Mouse (Mus musculus) adrenal gland, adult (tissue): ENCODE measurements around the gene Ak7.
A peak's percentile ranks its signal among the peaks of the same experiment; 100 is the strongest.

ENCODE experiments used
- DNase-seq, 2 experiments: peaks; one replicate each; pipeline ENCODE4 v3.0.0; 2022 to 2023; ENCODE audit warnings: low spot score in 1 of 2; ENCODE audit not compliant: inconsistent age in 2 of 2

The Ak7 gene

DNA sequence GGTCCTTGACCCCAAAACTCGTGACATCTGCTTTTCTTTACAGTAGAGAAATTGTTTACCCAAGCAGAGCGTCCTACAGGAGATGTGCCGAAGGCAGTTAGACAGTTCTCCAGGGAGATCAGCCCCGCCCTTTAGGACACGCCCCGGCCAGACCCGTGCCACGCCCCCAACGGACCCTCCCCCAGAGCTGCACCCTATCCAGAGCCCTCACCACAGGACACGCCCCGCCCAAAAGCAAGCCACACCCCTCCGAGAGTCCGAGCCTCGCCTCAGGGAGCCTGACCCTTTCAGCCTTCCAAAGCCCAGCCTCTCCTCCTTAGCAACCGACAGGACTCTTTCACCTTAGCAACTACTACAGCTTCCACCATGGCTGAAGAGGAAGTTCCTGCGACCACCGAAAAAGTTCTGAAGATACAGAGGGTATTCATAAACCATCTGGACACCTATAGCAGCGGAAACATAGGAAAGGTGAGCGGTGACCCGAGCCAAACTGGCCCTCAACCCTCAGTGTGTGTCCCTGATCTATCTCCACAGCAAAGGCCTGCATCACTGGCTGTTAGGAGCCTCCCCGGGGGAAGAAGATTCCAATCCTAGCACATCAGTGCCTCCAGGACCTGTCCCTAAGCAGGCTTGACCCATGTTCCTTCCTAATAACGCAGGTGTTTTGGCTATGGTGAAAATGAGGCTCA, at the start of gene Ak7:
Ak7 (plus strand) TSS at position 178 of the 689 bp plus-strand sequence.
- DNase-seq, result peak; percentile 84 to 91

DNA sequence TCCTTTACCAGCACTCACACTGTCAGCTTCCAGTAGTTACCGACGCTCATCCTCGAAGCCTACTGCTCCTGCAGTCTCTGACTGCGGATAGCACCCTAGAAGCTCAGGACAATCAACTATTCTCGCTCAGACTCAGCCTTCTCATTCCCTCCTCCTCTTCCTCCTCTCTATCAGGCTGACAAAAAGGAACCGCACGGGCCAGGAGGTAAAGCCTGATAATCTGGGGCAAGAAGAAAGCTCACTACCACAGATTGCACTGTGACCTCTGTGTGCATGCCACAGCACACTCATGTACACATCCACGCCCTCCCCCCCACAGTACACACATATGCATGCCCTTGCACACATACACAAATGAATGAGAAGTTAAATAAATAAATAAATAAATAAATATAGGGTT, 29.5 kb upstream of the Ak7 start:
- no peak for DNase-seq

DNA sequence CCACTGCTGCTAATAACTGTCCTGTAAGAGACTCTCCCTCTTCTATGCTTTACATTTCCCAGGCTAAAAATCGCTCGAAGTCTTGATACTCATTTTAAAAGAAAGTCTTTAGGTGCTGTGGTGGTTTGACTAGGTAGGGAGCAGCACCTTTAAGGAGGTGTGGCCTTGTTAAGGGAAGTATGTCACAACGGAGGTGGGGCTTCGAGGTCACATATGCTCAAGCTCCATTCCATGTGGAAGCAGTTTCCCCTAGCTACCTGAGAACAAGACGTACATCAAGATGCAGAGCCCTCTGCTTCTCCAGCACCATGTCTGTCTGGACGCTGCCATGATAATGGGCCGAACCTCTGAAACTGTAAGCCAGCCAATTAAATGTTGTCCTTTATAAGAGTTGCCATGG, 27.6 kb upstream of the Ak7 start:
- no peak for DNase-seq

DNA sequence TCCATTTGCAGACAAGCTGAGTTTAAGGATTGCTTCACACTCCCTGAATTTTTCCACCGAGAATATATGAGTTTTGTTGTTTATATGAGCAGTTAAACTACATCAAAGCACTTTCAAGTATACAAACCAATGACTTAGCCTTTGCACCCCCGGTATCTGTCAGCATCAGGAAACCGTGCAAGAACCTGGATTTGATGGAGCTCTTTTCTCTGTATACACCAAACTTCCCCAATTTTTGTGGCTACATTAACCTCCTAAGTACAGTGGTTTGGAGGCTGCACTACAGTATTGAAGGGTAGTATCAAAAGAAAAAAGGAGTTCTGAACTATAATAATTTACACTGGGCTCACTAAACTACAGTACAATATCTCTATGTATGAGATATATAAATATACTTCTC, 27.0 kb upstream of the Ak7 start:
- DNase-seq, result no peak

DNA sequence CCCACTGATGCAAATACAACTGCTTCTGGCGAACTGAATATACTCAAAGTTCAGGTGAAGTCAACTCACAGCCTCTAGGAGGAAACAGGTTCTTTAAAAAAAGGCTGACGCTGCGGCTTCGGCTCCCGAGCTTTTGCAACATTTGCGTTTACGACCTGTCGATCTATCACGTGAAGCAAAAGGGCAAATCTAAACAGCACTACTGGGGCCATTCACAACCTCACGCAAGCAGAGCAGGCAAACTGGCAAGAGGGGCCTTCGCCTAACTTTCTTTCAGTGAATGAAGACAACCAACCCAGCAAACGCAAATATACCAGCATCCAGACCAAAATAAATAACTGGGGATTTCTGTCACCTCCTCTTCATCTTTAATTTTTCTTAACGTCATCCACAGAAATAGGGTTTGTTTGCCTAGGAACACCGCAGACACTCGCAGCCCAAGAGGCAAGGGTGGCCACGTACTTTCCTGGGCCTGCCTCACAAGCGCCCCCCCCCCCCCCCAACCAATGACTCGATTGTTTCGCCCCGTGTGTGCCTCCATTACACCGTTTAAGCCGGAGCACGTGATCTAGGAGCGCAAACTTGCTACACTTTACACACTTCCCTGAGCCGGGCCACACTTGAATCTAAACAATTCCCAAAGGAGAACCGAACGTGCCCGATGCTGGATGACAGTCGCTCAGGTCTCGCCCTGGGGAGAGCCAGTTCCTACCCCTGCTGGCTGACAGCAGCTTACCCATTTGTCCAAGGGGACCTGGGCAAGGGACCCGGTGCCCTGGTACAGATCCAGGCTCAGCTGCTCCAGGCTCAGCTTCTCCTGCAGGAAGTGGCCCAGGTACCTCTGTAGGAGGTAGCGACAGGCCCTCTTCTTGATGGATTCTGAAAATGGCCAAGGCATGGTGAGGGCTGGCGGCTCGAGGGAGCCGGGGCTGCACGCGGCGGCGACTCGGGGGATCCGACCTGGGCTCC, 21.6 kb upstream of the Ak7 start, which contains the start of gene Gskip:
Gskip (plus strand) TSS at position 897 of the 969 bp plus-strand sequence.
- peak; percentile 54 to 83 for DNase-seq

DNA sequence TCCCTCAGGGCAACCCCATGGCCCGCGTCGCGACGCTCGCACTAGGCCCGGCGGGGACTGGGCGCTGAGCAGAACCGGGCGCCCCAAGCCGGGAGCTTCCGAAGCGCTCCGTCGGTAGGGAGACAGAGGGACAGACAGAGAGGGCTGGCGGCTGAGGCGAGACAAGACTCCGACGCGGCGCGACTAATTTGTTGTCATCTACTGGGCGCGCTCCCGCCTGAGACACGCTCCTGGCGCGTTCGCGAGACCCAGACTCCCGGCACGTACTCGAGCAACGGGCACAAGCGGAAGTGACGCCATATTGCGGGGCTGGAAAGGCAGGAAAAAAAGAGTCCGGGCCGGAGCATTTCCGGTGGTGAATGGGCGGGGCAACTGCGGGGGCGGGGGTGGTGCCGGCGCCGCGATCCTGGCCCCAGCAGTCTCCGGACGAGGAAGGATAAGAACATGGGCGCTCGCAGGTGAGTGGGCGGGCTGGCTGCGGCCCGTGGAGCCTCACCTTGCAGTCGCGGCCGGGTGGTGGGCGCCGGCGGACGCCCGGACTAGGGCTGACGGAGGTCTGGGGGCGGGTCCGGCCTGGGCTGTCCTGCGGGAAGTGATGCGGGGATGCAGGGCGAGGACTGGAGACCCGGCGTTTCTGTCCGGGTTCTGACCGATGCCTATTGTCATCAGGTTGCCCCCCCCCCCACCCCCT, 20.6 kb upstream of the Ak7 start, which contains the start of gene Atg2b:
Atg2b (minus strand) TSS at position 211 of the 691 bp plus-strand sequence.
- peak; percentile 96 to 98 for DNase-seq

DNA sequence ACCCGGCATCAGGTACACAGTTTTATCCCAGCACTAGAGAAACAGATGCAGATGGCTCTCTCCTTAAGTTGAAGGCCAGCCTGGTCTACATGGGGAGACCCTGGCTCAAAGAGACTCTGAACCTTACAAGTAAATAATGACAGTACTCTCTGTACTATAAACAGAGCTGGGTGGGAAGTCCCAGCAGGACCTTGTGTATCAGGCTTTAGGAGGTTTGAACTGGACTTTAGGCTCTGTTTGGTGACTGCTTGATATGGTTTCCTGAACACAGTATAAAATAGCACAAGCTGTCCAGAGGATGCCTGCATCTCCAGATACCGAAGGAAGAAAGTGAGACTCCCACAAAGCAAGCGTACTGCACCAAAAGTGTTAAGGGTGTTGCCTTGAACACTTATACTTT, 19.0 kb upstream of the Ak7 start:
- DNase-seq, result no peak

DNA sequence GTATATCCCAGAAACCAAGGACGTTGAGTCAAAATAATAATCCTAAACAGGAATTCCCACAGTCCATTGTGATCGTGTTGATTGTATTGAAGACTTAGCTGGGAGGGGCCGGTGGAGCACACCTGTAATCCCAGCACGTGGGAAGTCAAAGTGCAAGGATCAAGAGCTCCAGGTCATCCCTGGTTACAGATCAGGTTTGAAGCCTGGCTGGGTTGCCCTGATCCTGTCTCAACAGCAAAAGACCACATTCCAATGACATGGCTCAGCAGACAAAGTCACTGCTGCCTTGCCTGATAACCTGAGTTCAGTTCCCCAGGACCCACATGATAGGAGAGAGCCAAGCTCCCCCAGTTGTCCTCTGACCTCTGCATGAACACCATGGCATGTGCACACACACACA, 18.4 kb upstream of the Ak7 start:
- no peak for DNase-seq

DNA sequence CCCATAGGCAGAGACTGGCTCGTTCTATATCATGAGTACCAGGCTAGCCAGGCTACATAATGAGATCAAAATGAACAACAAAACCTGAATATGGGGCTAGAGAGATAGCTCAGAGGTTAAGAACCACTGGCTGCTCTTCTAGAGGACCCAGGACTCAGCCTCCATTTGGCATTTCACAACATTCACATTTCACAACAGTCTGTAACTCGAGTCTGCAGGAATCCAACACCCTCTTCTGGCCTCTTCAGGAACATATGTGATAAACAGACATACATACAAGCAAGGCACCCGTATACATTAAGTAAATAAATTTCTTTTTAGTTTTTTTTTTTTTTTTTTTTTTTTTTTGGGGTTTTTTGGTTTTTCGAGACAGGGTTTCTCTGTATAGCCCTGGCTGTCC, 17.2 kb upstream of the Ak7 start:
- DNase-seq, result no peak

DNA sequence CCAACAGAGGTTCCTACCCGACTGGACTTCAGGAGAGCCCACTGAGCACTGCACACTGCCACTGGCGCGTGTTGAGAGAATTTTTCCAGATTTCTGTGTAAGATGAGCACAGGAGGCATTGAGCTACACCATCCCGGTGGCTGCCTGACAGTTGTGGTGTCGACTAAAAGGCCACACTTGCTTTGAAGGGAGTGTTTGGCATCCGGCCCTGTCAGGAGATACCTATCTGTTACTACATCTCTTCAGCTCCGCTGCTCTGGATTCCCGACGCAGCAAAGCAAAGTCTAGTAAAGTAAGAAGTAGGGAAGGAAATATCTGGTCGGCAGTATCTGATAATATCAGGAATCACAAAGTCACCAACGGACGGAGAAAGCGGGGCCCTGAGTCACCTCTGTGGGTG, 16.3 kb upstream of the Ak7 start:
- no peak for DNase-seq

DNA sequence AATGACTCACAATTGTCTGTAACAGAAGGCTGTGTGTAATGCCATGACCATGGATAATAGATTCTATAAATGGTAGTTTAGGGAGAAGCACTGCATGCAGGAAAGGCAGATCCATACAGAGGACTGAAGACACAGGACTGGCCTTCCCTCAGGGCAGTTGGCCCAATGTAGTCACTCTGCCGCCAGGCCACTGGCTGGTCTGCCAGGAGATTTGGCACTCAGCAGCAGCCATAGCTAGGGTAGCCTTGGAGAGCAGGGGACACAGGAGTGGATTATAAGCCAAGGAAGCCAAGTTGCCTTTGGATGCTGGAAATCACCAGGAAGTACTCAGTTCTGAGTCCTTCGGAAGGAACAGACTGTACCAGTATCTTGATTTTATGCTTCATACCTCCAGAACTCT, 11.8 kb upstream of the Ak7 start:
- DNase-seq, result peak in 1 of 2 experiments; percentile 34

DNA sequence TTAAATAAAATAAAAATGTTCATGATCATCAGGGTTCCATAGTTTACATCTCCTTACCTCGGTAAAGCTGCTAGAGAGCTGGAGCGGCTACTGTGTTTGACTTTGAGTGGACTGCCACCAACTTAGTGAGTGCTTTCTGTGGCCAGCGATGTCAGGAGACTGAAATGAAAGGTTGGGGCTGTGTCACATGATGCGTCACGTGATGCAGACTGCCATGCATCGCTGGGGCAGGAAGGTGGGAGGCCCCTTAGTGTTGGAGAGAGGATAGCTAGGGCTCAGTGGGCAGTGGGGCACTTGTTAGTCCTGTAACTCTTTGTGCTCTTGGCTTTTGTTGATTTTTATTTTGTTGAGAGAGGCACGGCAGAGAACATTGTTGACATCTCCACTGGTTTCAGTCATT, 9.9 kb upstream of the Ak7 start:
- no peak for DNase-seq

DNA sequence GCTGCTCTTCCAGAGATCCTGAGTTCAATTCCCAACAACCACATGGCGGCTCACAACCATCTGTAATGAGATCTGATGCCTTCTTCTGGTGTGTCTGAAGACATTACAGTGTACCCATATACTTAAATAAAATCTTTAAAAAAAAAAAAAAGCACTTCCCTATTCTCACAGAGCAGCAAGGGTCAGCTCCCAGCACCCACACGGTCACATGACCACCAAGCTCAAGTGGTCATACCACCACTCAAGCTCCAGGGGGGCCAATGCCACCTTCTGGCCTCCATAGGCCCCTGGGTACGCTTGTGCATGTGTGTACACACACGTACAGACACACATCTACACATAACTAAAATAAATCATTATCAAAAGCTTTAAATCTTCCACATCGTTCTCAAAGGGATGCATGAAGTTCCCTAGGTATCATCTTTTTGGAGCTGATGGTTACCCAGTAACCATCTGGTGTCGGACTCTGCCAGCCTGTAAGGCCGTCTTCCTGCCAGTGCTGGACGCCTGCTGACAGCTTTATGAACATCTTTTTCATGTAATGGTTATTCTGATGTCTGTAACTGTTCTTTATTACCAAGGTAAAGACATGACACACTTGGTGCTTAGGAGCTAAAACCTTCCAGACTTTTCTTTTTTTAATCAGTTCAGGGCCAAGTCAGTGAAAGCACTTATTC, 8.5 kb upstream of the Ak7 start:
- no peak for DNase-seq

DNA sequence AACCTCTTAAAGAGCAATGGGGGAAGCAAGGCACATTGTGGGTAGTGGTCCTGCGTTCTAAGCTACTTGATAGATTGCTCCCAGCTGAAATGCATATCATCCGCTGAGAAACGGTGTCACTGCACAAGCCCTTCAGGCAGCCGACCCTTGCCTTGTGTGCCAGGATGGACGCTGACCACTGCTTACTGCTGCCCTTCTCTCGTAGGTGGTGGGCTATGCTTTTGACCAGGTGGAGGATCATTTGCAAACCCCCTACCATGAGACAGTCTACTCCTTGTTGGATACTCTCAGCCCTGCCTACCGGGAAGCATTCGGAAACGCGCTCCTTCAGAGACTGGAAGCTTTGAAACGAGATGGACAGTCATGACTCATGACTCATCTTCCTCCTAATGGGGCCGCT, 5.3 kb upstream of the Ak7 start:
- no peak for DNase-seq

DNA sequence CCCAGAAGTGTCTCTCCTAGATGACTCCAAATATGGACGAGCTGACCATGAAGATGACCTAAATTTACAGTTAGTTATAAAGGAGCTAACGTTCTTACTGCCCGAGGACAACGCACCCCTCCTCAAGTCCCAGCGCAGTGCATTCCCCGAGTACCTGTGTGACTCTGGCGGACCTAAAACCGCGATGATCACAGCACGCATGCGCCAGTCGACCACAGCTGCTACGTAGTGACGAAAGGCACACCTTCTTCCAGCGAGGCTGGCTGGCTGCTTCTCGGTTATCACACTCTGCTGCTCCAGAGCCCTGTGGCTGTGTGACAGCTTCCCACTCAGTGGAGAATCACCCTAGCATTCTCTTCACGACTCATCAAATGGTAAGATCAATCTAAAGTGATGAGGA, 12.8 kb downstream of the Ak7 start:
- DNase-seq, result peak; percentile 54 to 68

DNA sequence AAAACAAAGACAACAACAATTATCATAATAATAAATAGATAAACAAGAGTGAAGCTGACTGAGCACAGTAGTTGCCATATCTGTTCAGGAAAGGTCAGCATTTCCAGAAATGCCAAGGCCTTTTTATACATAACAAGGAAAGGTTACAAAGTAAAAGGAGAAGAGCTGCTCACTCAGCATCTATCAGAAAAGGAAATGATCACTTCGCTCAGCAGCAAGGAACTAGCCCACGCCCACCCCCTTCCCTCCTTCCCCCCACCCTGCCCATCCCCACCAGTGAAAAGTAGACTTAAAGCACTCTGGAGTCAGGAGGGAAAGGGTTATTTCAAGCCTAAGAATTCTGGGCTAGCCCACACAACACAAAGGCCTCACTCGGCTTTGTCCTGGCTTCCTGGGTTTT, 14.4 kb downstream of the Ak7 start:
- no peak for DNase-seq

DNA sequence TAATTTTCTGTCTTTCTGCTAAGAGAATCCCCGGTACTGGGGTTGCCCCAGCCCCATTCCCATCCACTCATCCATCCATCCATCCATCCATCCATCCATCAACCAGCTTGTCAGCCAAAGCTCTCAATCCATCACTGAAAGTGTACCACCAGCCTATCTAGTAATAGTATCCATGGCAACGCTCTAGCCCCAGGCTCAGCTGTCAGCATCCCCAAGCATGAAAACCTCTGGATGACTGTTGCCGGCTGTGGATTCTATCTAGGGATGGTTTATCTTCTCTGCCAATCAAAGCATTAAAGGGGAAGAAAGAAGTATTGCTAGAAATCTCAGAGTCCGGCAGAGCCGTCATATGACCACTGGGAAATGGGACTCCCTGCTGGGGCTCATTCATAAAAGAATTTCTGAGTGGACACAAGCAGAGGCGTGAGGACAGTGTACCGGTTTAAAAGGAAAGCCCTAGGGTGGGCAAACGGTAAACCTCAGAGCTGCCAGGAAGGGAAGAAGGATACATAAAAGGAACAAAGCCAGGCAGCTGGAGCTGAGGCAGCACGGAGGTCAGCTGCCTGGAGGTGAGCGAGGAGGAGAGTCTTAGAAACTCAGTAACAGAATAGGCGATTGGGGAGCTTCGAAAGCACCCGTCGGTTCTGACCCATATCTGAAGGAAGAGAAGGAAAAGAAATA, 15.8 kb downstream of the Ak7 start:
- DNase-seq, result no peak

DNA sequence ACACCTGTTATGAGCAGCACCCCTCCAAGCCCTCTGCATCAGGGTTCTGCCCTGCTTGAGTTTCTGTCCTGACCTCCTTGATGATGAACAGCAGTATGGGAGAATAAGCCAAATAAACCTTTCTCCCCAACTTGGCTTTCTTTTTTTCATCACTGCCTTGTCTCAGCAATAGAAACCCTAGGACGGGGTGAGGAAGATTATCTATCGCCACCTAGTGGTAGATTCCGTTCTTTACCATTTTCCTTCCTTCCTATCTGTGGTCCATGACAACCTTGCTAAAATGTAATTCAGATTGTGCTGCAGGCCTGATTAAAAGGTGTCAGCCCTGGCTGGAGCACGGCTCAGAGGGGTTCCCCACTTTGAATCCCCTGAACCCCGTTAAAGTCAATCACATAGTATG, 16.9 kb downstream of the Ak7 start:
- peak in 1 of 2 experiments; percentile 81 for DNase-seq

DNA sequence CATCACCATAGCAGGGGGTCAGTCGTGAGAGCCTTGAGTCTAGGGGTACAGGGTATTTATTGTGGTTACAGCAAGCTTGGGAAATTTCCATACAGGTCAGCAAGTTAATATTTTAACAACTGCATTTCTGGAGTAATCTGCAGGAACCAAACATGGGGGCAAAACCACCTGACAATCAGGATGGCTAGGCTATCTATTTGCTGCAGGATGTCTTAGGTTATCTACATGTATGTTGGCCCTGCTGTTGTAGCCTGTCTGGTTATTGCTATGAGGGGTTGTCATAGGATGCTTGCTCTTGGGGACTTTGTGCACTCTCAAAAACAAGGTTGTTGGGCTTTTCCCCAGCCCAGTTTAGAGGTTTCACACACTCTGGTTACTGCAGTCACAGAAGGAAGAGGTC, 18.8 kb downstream of the Ak7 start:
- DNase-seq, result no peak

DNA sequence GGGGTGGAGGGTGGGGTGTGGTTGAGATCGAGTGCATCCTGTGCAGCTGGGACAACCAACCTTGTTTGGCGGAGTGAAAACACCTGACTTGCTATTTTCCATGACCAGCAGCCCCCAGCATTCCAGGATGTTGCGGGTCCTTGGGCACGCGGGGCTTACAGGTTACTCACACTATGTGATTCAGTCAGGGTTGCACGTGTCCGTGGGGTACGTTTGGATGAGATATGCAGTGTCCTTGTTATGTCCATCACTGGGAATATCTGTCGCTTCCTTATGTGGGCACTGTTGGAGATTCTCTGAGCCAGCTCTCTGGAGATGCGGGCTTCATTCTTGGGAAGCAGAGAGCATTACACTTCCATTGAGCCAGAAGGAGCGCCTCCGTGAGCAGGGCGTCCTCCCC, 20.0 kb downstream of the Ak7 start:
- DNase-seq, result peak; percentile 28 to 58
